10 mouse cellular contexts compared by ENCODE assay signal in genomic region chr3:98197711-98198532, GRCm38 (mm10). TPM values are rescaled to one million over a fixed set of nuclear protein-coding genes. Genes with fewer than 3 reads are reported as not detected.
DNase-seq lines count a peak whose midpoint lies in the region; ATAC-seq and TF ChIP-seq lines count a peak whose summit lies in the region.
"Had no signal": no experiment of that assay in that cellular context is flagged by ENCODE, and none has a peak within 500 bp of the region (broad histone marks: within the 10 kb centered on the region; RNA-seq: fewer than 3 reads in every experiment).

No protein-coding gene starts in this region.

- no peaks in the 10 kb centered on the region for H3K4me1 ChIP-seq in lung, adult 2 months (ENCODE audit: control insufficient read depth, insufficient read depth, low read length)
- no peaks in the 10 kb centered on the region for H3K4me1 ChIP-seq in liver, embryonic 12.5 days
- no peaks in the 10 kb centered on the region for H3K4me1 ChIP-seq in stomach, postnatal 0 days (replicated peaks; ENCODE audit: control insufficient read depth, insufficient read depth)

- 19% methylated on average over 9 of the region's 9 CpGs for WGBS in lung, adult 2 months
- 45% methylated on average over 9 of the region's 9 CpGs for WGBS in liver, embryonic 12.5 days (ENCODE audit: insufficient replicate concordance)
- WGBS in stomach, postnatal 0 days: 21% methylated on average over 9 of the region's 9 CpGs

- no peaks in the 10 kb centered on the region for H3K27me3 ChIP-seq in liver, embryonic 12.5 days (replicated peaks)
- H3K27me3 ChIP-seq in stomach, postnatal 0 days (ENCODE audit: control insufficient read depth, insufficient read depth, low read length): no peaks in the 10 kb centered on the region

- no peak overlapping the region for H3K4me3 ChIP-seq in lung, adult 2 months (replicated peaks; ENCODE audit: extremely low read depth, low read depth, low read length)
- H3K4me3 ChIP-seq in liver, embryonic 12.5 days: no peak overlapping the region
- no peak overlapping the region for H3K4me3 ChIP-seq in stomach, postnatal 0 days (ENCODE audit: low read depth, low read length)

- no peak for TF ChIP-seq CTCF in lung, adult 2 months (IDR thresholded peaks at IDR 0.05; ENCODE audit: insufficient read depth, low read length)
- no peak for TF ChIP-seq CTCF in stomach, postnatal 0 days (IDR thresholded peaks at IDR 0.05; ENCODE audit: low read depth)

- no peaks in the 10 kb centered on the region for H3K9me3 ChIP-seq in liver, embryonic 12.5 days (replicated peaks)
- no peaks in the 10 kb centered on the region for H3K9me3 ChIP-seq in stomach, postnatal 0 days (ENCODE audit: control insufficient read depth, low read length)

- TF ChIP-seq EP300 in stomach, postnatal 0 days (optimal IDR thresholded peaks at IDR 0.05): no peak

- H3K9ac ChIP-seq in liver, embryonic 12.5 days: no peak overlapping the region
- no peak overlapping the region for H3K9ac ChIP-seq in stomach, postnatal 0 days (ENCODE audit: low read length)

- H3K4me2 ChIP-seq in liver, embryonic 12.5 days: no peak overlapping the region
- no peak overlapping the region for H3K4me2 ChIP-seq in stomach, postnatal 0 days (replicated peaks; ENCODE audit: low read depth)

- peak overlapping the region; percentile 61; the same call in 1 of the 2 replicates for H3K27ac ChIP-seq in liver, embryonic 12.5 days
- no peak overlapping the region for H3K27ac ChIP-seq in stomach, postnatal 0 days (replicated peaks)

- peak; percentile 31; the same call in 1 of the 2 replicates for ATAC-seq in cerebellum, adult (ENCODE audit: insufficient number of reproducible peaks, low FRiP score, low TSS enrichment)
- peak; percentile 70 for ATAC-seq in liver, embryonic 12.5 days
- peak; percentile 87 for ATAC-seq in stomach, postnatal 0 days (ENCODE audit: low FRiP score, low TSS enrichment)

- no peak for TF ChIP-seq POLR2A in lung, adult 2 months (IDR thresholded peaks at IDR 0.05; ENCODE audit: borderline replicate concordance, extremely low read depth, low read depth, low read length)

- no peak for DNase-seq in cerebellum, adult 11 months
- DNase-seq in lung, postnatal 10 days: peak; percentile 5
- no peak for DNase-seq in lung, adult 2 months
- DNase-seq in stomach, postnatal 0 days (ENCODE audit: low spot score): peak; percentile 57
- no peak for DNase-seq in thymus, postnatal 25 days
- DNase-seq in thymus, adult 18-20 months: no peak

- H3K36me3 ChIP-seq in liver, embryonic 12.5 days: no peaks in the 10 kb centered on the region
- H3K36me3 ChIP-seq in stomach, postnatal 0 days (ENCODE audit: control insufficient read depth, insufficient read depth, low read length): no peaks in the 10 kb centered on the region

RNA-seq across cellular contexts. Expression of gene Reg4, which starts 24.0 kb away (rescaled TPM):
- polyA plus RNA-seq in lung, adult 2 months (2012; rRNA removed): 0.34 TPM in 1 of 2 replicates, not detected in the other
- polyA plus RNA-seq in liver, embryonic 12.5 days (2016; fragmentation: Nextera tagmentation; extraction: Ambion mirVana): not detected in 2 replicates
- polyA plus RNA-seq in stomach, postnatal 0 days (2015; fragmentation: Nextera tagmentation; extraction: Ambion mirVana): not detected in 2 replicates
- polyA plus RNA-seq: limb, embryonic 14.5 days had no signal

RNA-seq across cellular contexts. Expression of gene Adam30, which starts 37.5 kb away (rescaled TPM):
- not detected in 2 replicates for polyA plus RNA-seq in lung, adult 2 months (2012; rRNA removed)
- polyA plus RNA-seq in liver, embryonic 12.5 days (2016; fragmentation: Nextera tagmentation; extraction: Ambion mirVana): not detected in 2 replicates
- polyA plus RNA-seq in stomach, postnatal 0 days (2015; fragmentation: Nextera tagmentation; extraction: Ambion mirVana): not detected in 2 replicates
- polyA plus RNA-seq: small intestine, adult 2 months had no signal

Comparison
In these comparisons a context has a peak if more than half of its experiments do, and no peak if none do; other contexts are left out.
1. DNase-seq: peak in lung, postnatal 10 days (single experiment) and stomach, postnatal 0 days (single experiment); none in cerebellum, adult 11 months (single experiment), lung, adult 2 months (single experiment), thymus, postnatal 25 days (single experiment) and thymus, adult 18-20 months (0 of 2).
2. ATAC-seq: peak in every context shown above with its lines; median percentile 87 in stomach, postnatal 0 days; 70 in liver, embryonic 12.5 days; 31 in cerebellum, adult.